Mouse (Mus musculus) ES-Bruce4 (cell line): ENCODE measurements around the gene Urgcp.

Experiments
- CTCF ChIP-seq: IDR thresholded peaks from one replicate; pipeline ENCODE4 v1.8.1; 2011; ENCODE audit warnings: low read depth, low read length
- EP300 ChIP-seq: IDR thresholded peaks from 2 replicates; pipeline ENCODE4 v1.6.1; 2011; ENCODE audit warnings: low read depth, low read length; ENCODE audit not compliant: insufficient read depth
- POLR2A ChIP-seq: IDR thresholded peaks from one replicate; pipeline ENCODE4 v1.8.1; 2011; ENCODE audit warnings: low read length; ENCODE audit not compliant: insufficient read depth

GRCm38 (mm10) chr11:5740599-5740964 is 21.6 kb downstream of the Urgcp start:
- TF ChIP-seq CTCF (no peak), EP300 (no peak), POLR2A (no peak)
